Mouse (Mus musculus): ENCODE measurements around the gene Dnajc3. TPM values are rescaled to one million over a fixed set of nuclear protein-coding genes. Genes with fewer than 3 reads are reported as not detected.

Dnajc3 gene
- polyA plus RNA-seq, 1 experiment, result 11.0 TPM

- Histone ChIP-seq H3K4me1 (ENCODE audit: control insufficient read depth, insufficient read depth, low read length) (no peaks in the 10 kb centered on the region), H3K27ac (ENCODE audit: control insufficient read depth, insufficient read depth, low read depth, low read length, poor library complexity) (no peak overlapping the region), H3K4me3 (replicated peaks; ENCODE audit: control insufficient read depth, low read depth, low read length) (no peak overlapping the region)
- no peak for TF ChIP-seq POLR2A (IDR thresholded peaks at IDR 0.05; ENCODE audit: borderline replicate concordance, control insufficient read depth, low read depth, low read length)
These were observed 45.6 kb downstream of the Dnajc3 start for GRCm38 (mm10) chr14:118983396-118983795.

GRCm38 (mm10) chr14:118984161-118984560 lies 46.4 kb downstream of the Dnajc3 start:
- WGBS, result 85% methylated on average over 4 of the region's 4 CpGs
- Histone ChIP-seq H3K4me1 (ENCODE audit: control insufficient read depth, insufficient read depth, low read length) (no peaks in the 10 kb centered on the region), H3K4me3 (replicated peaks; ENCODE audit: control insufficient read depth, low read depth, low read length) (no peak overlapping the region), H3K27ac (ENCODE audit: control insufficient read depth, insufficient read depth, low read depth, low read length, poor library complexity) (no peak overlapping the region)
- TF ChIP-seq CTCF (IDR thresholded peaks at IDR 0.05; ENCODE audit: control insufficient read depth, insufficient read depth, low read length) (no peak), POLR2A (IDR thresholded peaks at IDR 0.05; ENCODE audit: borderline replicate concordance, control insufficient read depth, low read depth, low read length) (no peak)

GRCm38 (mm10) chr14:118986653-118987522 lies 49.1 kb downstream of the Dnajc3 start:
- WGBS, result 39% methylated on average over 16 of the region's 16 CpGs
- TF ChIP-seq CTCF (IDR thresholded peaks at IDR 0.05; ENCODE audit: control insufficient read depth, insufficient read depth, low read length) (peak; percentile 69), POLR2A (IDR thresholded peaks at IDR 0.05; ENCODE audit: borderline replicate concordance, control insufficient read depth, low read depth, low read length) (no peak)
- H3K4me3 ChIP-seq (replicated peaks; ENCODE audit: control insufficient read depth, low read depth, low read length), result no peak overlapping the region
- H3K27ac ChIP-seq (ENCODE audit: control insufficient read depth, insufficient read depth, low read depth, low read length, poor library complexity), result no peak overlapping the region
- H3K4me1 ChIP-seq (ENCODE audit: control insufficient read depth, insufficient read depth, low read length), result no peaks in the 10 kb centered on the region

GRCm38 (mm10) chr14:118987523-118988496 lies 50.0 kb downstream of the Dnajc3 start:
- Histone ChIP-seq H3K27ac (ENCODE audit: control insufficient read depth, insufficient read depth, low read depth, low read length, poor library complexity) (no peak overlapping the region), H3K4me3 (replicated peaks; ENCODE audit: control insufficient read depth, low read depth, low read length) (no peak overlapping the region), H3K4me1 (ENCODE audit: control insufficient read depth, insufficient read depth, low read length) (no peaks in the 10 kb centered on the region)
- 70% methylated on average over 13 of the region's 13 CpGs for WGBS
- no peak for TF ChIP-seq POLR2A (IDR thresholded peaks at IDR 0.05; ENCODE audit: borderline replicate concordance, control insufficient read depth, low read depth, low read length)
- TF ChIP-seq CTCF (IDR thresholded peaks at IDR 0.05; ENCODE audit: control insufficient read depth, insufficient read depth, low read length), result no peak

GRCm38 (mm10) chr14:118995226-118995925 lies 57.6 kb downstream of the Dnajc3 start:
- TF ChIP-seq CTCF (IDR thresholded peaks at IDR 0.05; ENCODE audit: control insufficient read depth, insufficient read depth, low read length), result no peak
- TF ChIP-seq POLR2A (IDR thresholded peaks at IDR 0.05; ENCODE audit: borderline replicate concordance, control insufficient read depth, low read depth, low read length), result no peak
- 76% methylated on average over 9 of the region's 9 CpGs for WGBS
- H3K4me3 ChIP-seq (replicated peaks; ENCODE audit: control insufficient read depth, low read depth, low read length), result no peak overlapping the region
- H3K4me1 ChIP-seq (ENCODE audit: control insufficient read depth, insufficient read depth, low read length), result no peaks in the 10 kb centered on the region
- H3K27ac ChIP-seq (ENCODE audit: control insufficient read depth, insufficient read depth, low read depth, low read length, poor library complexity), result no peak overlapping the region

GRCm38 (mm10) chr14:119003320-119003719 lies 65.5 kb downstream of the Dnajc3 start:
- Histone ChIP-seq H3K4me1 (ENCODE audit: control insufficient read depth, insufficient read depth, low read length) (no peaks in the 10 kb centered on the region), H3K4me3 (replicated peaks; ENCODE audit: control insufficient read depth, low read depth, low read length) (no peak overlapping the region), H3K27ac (ENCODE audit: control insufficient read depth, insufficient read depth, low read depth, low read length, poor library complexity) (no peak overlapping the region)
- TF ChIP-seq CTCF (IDR thresholded peaks at IDR 0.05; ENCODE audit: control insufficient read depth, insufficient read depth, low read length) (peak; percentile 55), POLR2A (IDR thresholded peaks at IDR 0.05; ENCODE audit: borderline replicate concordance, control insufficient read depth, low read depth, low read length) (no peak)

- TF ChIP-seq POLR2A (IDR thresholded peaks at IDR 0.05; ENCODE audit: borderline replicate concordance, control insufficient read depth, low read depth, low read length) (no peak), CTCF (IDR thresholded peaks at IDR 0.05; ENCODE audit: control insufficient read depth, insufficient read depth, low read length) (no peak)
- WGBS, result 11% methylated on average over 5 of the region's 5 CpGs
These were observed 68.1 kb downstream of the Dnajc3 start for GRCm38 (mm10) chr14:119005834-119006233.

More at GRCm38 (mm10) chr14:119005834-119006233, 68.1 kb downstream of the Dnajc3 start:
- Histone ChIP-seq H3K4me1 (ENCODE audit: control insufficient read depth, insufficient read depth, low read length) (no peaks in the 10 kb centered on the region), H3K27ac (ENCODE audit: control insufficient read depth, insufficient read depth, low read depth, low read length, poor library complexity) (no peak overlapping the region), H3K4me3 (replicated peaks; ENCODE audit: control insufficient read depth, low read depth, low read length) (no peak overlapping the region)

Data from bone marrow, adult 2 months (tissue).